Mouse (Mus musculus) liver, postnatal 0 days (tissue): ENCODE data around the gene Ntm.

Experiments used
- CTCF ChIP-seq: sonication (generic); IDR thresholded peaks from 2 replicates; pipeline ENCODE4 v1.5.1; 2016; ENCODE audit warnings: antibody characterized with exemption, low read depth
- EP300 ChIP-seq: IDR thresholded peaks from 2 replicates; pipeline ENCODE4 v1.6.1; 2016; ENCODE audit warnings: antibody characterized with exemption, low read depth, mild to moderate bottlenecking

DNA sequence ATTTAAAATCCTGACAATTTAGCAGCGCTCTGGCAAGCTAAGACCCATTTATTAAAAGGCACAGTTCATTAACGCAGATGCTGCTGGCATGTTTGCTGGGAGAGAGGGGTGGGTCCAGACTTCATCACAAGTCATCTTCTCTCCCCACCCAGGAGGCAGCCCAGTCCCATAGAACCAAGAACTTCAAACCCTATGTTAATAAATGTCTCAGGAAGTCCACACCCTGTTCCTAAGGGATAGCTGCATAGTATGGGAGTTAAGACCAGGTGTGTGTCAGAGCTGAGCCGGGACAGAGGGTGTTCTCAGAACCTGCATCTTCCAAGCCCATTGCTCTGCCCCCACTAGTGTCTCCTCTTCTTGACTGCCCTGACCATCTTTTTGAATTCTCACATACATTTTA is 37.6 kb downstream of the Ntm start:
- TF ChIP-seq EP300 (no peak), CTCF (no peak)
